Mouse (Mus musculus) common myeloid progenitor, adult 5-6 weeks (primary cell): ENCODE measurements at regions not wholly inside any gene's neighbourhood (a gene's known extent, or its start where the extent isn't known, plus 50 kb on each side); places are given as distances from the start of the nearest gene placed in this dataset.

Experiments
- ATAC-seq: replicated peaks from 2 replicates; pipeline ENCODE4 v1.8.0; 2016; ENCODE audit warnings: low read depth, mild to moderate bottlenecking, moderate TSS enrichment, inconsistent platforms; ENCODE audit not compliant: poor library complexity, severe bottlenecking

DNA sequence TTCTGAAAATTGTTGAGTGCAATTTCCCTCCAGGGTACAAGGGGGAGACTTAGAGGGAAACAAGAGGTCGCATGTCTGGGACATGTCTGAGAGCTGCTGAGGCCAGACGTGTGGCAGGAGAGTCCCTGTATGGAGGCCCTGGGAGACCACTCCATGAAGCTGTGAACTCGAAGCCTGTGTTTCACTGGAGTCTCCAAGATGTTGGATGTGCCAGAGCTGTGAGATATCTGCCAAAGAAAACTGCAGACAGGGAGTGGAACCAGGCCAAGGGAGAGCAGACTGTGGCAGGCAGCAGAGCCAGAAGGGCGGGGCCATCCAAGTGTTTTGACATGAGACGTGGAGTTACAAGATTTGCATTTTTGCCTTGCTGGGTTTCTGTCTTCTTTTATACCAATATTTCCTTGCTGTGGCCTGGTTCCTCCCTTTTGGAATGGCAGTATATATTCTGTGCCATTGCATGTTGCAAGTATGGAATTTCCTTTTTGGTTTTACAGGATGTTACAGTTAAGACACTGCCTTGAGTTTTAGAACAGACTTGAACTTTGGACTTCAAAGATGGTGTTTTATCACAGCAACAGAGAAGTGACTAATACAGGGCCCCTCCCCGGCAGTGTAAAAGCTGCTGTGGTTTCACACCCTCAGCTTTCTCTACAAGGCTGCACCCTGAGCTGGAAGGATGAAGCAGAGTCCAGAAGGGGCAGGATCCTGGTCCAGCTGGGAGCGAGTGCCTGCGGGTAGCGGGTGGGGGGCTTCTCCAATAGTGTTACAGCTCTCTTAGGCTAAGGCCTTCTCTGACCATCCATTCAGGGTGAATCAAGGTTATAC, 85.0 kb upstream of the Prok2 start:
- ATAC-seq = no peak

DNA sequence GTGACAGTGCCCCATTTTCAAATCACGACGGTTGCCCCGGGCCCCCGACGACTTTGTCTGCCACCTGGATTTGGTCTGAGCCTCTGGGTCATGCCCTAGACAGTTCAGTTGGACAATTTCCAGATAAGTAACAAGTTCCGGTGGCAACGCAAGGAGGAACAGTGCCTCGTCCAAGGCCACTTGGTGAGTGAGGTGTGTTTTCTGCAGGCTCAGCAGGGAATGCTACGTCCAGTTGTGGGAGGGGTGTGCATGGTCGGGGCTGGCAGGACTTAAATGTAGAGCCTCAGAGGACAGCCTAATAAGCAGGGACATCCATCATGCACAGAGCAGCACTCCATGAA, 78.7 kb upstream of the Prok2 start:
- ATAC-seq = no peak

DNA sequence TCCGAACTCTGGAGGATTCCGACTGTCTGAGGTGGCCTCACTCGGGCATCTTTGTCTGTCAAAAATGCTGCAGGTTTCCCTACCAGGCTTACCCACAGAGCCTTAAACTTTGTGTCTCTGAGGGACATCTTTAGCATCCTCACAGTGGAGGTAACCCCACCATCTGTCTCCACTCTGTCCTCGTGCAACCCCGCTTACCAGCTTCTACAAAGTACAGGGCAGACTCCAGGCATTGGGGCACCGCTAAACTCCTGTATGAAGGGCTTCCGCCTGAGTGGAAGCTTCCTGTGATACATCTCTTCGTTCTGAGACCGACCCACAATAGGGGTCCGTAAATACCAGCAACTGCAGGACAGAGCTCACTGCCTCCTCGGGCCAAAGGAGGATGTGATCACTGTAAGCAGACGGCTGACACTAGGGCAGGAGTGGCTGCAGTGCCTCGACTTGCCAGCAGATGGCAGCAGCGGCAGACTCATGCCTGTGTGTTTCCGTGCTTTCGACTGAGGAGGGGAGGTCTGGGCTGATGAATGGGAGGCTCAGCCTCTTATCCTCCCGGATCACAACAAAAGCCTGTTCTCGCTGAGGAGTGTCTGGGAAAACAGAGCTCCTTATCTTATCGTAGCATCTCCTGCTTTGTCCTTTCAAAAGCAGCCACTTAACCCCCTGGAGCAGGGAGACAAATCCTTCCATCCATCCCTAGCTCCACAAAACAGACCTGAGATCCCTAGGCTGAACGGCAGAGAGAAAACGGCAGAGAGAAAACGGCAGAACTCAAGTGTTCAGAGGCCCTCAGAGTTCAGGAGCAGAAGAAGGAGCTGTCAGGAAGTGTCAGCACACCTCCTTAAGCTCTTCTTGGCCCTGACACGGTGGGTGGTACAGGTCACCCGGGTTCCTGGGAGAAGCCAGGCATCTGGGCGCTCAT, 78.1 kb upstream of the Prok2 start:
- ATAC-seq = peak; percentile 95

DNA sequence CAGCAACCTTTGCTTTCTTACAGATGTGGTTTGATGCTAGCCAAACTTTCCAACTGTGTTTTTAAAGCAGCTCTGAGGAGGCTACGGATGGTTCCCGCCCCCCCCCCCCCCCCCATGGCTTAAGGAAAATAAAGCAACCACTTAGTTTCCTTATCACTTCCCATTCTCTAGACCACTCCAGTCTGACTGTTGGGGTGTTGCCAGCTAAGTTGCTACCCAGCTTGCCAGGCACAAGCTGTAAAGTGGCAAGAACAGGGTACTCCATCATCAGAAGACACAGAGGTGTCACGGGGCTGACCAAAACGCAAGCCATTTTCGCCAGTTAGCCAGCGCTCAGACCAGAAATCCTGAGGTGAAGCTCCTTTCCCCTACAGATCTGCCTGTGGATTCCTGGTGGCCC, 74.7 kb upstream of the Prok2 start:
- peak; percentile 53 for ATAC-seq

DNA sequence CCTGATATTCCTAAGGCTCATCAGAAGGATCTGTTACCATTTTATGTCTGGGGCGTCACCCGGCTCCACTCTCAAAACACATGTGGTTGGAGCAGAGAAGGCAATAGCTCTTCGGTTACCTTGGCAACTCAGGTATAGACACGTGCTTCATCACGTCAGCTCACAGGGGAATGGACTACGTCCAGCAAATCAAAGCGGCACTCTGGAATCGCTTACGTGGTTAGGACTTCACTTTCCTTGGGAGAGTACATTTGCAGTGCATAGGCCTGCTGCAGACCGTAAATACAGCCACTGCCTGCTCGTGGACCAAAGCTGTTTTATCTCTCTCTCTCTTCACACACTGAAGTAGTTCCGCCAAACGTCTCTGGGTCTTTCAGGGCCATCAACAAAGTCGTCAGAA, 74.1 kb upstream of the Prok2 start:
- no peak for ATAC-seq

DNA sequence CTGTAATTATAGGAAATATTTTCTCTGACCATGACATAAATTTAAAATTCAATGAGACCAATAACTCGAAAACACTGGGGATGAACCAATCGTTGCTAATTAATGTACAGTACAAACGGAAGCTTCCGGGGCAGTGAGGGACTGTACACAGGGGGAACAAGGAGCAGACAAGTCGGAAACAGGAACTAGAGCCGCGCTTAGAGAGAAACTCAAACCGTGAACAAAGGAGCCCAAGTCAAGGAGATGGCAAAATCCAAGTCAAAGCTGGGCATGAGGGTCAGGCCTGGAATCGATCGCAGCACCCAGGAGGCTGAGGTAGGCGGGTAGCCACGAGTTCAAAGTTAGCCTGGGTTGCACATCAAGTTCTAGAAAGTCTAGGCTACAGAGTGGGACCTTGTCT, 70.2 kb upstream of the Prok2 start:
- no peak for ATAC-seq

DNA sequence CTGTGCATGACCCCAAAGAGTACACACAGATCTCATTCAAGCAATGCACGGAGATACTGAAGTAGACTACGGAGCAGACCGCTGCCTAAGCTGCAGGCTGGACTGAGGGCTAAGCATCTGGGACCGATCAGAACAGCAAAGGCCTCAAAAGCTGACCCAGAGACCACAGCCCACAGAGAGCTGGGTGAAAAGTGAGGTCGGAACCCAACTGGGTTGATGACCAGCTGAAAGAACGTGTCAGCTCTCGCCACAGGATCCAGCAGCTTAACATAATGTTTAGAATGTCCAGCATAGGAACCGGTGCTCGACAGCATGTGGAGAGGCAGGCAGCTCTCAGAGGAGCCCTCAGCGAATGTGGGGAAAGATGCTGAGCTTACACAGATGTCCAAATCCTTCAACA, 67.4 kb upstream of the Prok2 start:
- ATAC-seq = no peak

GRCm38 (mm10) chr6:99792353-99792752, 66.2 kb upstream of the Prok2 start:
- no peak for ATAC-seq

GRCm38 (mm10) chr6:99786977-99787376, 60.8 kb upstream of the Prok2 start:
- no peak for ATAC-seq

GRCm38 (mm10) chr6:99785212-99785611, 59.0 kb upstream of the Prok2 start:
- peak; percentile 99 for ATAC-seq

DNA sequence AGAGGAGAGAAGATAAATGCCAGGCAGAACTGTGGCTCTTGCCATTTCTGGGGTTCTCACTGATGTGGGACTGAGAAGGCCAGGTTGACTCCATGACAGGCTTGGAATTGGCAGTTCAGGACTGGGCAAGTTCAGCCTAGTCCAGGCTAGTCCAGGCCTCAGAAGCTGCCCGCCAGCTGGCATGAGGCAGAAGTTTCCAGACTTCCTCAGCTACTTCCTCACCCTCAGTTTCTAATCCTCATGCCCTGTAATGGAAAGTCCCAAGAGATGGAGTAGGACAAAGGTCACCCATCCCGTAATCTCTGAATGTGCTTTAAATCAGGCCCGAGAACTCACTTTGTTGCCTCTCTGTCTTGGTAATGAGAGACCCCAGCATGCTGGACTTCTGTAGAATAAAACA, 58.6 kb upstream of the Prok2 start:
- ATAC-seq = peak; percentile 7; the same call in 1 of the 2 replicates

GRCm38 (mm10) chr6:99784285-99784684, 58.1 kb upstream of the Prok2 start:
- no peak for ATAC-seq

DNA sequence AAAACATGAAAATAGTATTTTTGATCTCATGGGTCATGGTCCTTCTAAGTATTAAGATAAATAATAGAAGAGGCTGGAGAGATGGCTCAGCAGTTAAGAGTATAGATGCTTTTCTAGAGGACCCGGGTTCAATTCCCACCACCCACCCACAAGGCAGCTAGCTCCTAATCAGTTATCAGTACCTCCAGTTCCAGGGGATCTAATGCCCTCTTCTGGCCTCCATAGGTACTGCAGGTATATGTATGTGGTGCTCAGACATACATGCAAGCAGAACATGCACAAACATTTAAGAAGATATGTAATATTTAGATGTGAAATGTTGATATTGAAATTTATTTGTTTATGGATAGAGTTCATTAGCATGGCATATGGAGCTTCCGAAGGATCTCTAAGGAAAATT, 56.8 kb upstream of the Prok2 start:
- ATAC-seq = no peak
